Mouse (Mus musculus): ENCODE measurements around the gene Cabin1. TPM values are rescaled to one million over a fixed set of nuclear protein-coding genes. Genes with fewer than 3 reads are reported as not detected.

The Cabin1 gene
- polyA plus RNA-seq, 1 experiment from 2014 or later: 14.3 TPM

DNA sequence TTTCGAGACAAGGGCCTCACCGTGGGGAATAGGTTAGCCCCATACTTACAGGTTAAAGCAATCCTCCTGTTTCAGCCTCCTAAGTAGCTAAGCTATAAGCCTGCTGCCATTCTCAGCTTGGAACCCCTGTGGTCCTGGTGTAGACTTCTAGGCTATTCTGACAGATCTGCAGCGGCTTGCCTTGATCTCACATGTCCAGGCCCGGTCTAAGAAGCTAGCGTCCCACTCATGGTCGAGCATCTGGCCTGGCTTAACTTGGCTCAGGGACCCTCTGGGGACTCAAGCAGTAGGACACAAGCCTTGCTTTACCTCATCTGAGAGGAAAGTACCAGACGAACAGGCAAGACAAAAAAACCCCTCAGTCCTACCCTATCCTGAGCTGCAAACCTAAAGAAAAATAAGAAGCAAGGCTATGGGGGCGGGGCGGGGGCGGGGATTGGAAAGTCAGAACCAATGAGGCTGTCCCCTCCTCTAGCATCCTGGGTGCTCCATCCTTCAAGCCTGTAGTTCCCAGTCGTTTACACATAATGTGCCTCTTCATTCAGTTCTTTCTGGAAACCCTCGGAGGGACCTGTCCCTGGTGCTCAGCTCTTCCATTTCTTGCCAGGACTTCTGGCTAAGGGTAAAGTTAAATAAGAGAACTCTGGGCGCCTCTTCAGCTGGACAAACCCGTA lies 129.0 kb downstream of the Cabin1 start:
- no peak overlapping the region for H3K4me2 ChIP-seq
- WGBS (ENCODE audit: insufficient replicate concordance): 60% methylated on average over 14 of the region's 14 CpGs
- H3K4me1 ChIP-seq (replicated peaks): peaks cover 7% of the 10 kb centered on the region
- peaks cover 4% of the 10 kb centered on the region; the same call in 1 of the 2 replicates for H3K27me3 ChIP-seq
- H3K36me3 ChIP-seq (replicated peaks): no peaks in the 10 kb centered on the region
- H3K9me3 ChIP-seq (replicated peaks): no peaks in the 10 kb centered on the region
- H3K9ac ChIP-seq: no peak overlapping the region
- no peak overlapping the region for H3K4me3 ChIP-seq (replicated peaks)
- H3K27ac ChIP-seq (replicated peaks): no peak overlapping the region
- no peak for ATAC-seq (ENCODE audit: insufficient read depth)

DNA sequence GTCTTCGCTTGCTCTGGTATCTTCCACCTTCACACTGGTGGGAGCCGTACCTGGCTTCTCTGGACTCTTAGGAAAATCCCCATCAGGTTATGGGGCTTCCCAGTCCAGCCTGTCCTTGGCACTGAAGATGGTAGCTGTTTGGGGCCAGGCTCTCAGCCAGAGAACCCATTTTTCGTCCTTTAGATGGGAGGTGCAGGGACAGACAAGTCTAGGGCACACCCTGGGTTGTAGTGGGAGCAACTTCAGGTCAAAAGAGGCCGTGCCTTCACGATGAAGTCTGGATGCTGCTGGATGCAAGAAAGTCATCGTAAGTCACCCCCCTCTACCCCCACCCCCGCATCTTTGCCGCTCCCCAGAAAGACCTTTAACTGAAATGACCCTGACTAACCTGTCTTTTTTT lies 129.5 kb downstream of the Cabin1 start:
- no peak for ATAC-seq (ENCODE audit: insufficient read depth)
- Histone ChIP-seq H3K9me3 (replicated peaks) (no peaks in the 10 kb centered on the region), H3K4me3 (replicated peaks) (no peak overlapping the region), H3K9ac (no peak overlapping the region), H3K27me3 (peaks cover 4% of the 10 kb centered on the region; the same call in 1 of the 2 replicates), H3K4me1 (replicated peaks) (peaks cover 7% of the 10 kb centered on the region), H3K4me2 (no peak overlapping the region), H3K36me3 (replicated peaks) (no peaks in the 10 kb centered on the region), H3K27ac (replicated peaks) (no peak overlapping the region)
- 78% methylated on average over 8 of the region's 8 CpGs for WGBS (ENCODE audit: insufficient replicate concordance)

GRCm38 (mm10) chr10:75633576-75634139 lies 130.5 kb downstream of the Cabin1 start:
- Histone ChIP-seq H3K9me3 (replicated peaks) (no peaks in the 10 kb centered on the region), H3K4me1 (replicated peaks) (peaks cover 7% of the 10 kb centered on the region), H3K36me3 (replicated peaks) (no peaks in the 10 kb centered on the region), H3K4me3 (replicated peaks) (no peak overlapping the region), H3K27ac (replicated peaks) (no peak overlapping the region), H3K9ac (no peak overlapping the region), H3K4me2 (no peak overlapping the region), H3K27me3 (peaks cover 4% of the 10 kb centered on the region; the same call in 1 of the 2 replicates)
- ATAC-seq (ENCODE audit: insufficient read depth): no peak
- 63% methylated on average over 14 of the region's 14 CpGs for WGBS (ENCODE audit: insufficient replicate concordance)

DNA sequence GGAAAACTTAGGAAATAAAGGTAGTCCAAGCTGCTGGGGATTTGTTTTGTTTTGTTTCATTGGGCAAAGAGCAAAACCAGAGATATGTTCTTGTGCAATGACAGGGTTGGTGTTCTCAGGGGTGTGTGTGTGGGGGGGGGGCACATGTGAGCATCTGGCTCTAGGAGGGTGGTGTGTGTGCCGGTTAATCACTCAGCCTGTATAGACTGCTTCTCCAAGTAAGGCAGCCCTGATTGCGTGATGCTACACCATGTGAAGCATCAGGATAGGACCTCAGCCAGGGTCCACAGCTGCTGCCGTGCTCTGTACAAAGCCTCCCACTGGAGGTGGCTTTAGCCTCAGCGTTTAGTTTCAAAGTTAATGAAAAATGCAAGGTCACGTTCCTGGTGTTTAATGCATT lies 131.1 kb downstream of the Cabin1 start:
- H3K9ac ChIP-seq: no peak overlapping the region
- H3K4me3 ChIP-seq (replicated peaks): no peak overlapping the region
- peaks cover 4% of the 10 kb centered on the region; the same call in 1 of the 2 replicates for H3K27me3 ChIP-seq
- H3K9me3 ChIP-seq (replicated peaks): no peaks in the 10 kb centered on the region
- 73% methylated on average over 5 of the region's 5 CpGs for WGBS (ENCODE audit: insufficient replicate concordance)
- no peak overlapping the region for H3K4me2 ChIP-seq
- H3K27ac ChIP-seq (replicated peaks): no peak overlapping the region
- peaks cover 8% of the 10 kb centered on the region for H3K4me1 ChIP-seq (replicated peaks)
- no peak for ATAC-seq (ENCODE audit: insufficient read depth)
- no peaks in the 10 kb centered on the region for H3K36me3 ChIP-seq (replicated peaks)

DNA sequence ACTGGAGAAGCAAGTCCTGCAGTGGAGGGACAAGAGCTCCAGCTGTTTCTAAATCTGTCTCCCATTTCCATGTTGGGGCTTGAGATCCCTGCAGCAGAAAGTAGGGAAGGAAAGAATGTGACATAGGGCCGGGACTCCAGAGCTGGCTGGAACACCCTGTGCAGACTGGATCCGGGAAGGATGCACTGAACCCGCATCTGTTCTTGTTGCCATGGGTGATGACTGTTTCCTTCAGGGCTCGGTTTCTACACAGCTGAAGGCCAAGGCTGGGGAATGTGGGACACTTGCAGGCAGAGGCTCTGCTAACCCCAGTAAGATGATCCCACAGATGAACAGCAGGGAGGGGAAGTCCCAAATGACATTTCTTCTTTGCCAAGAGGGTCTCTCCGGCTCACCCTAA lies 131.5 kb downstream of the Cabin1 start:
- H3K4me3 ChIP-seq (replicated peaks): no peak overlapping the region
- no peaks in the 10 kb centered on the region for H3K36me3 ChIP-seq (replicated peaks)
- H3K4me2 ChIP-seq: no peak overlapping the region
- 56% methylated on average over 5 of the region's 5 CpGs for WGBS (ENCODE audit: insufficient replicate concordance)
- peaks cover 10% of the 10 kb centered on the region for H3K4me1 ChIP-seq (replicated peaks)
- H3K27me3 ChIP-seq: peaks cover 4% of the 10 kb centered on the region; the same call in 1 of the 2 replicates
- H3K27ac ChIP-seq (replicated peaks): no peak overlapping the region
- H3K9ac ChIP-seq: no peak overlapping the region
- no peaks in the 10 kb centered on the region for H3K9me3 ChIP-seq (replicated peaks)
- no peak for ATAC-seq (ENCODE audit: insufficient read depth)

DNA sequence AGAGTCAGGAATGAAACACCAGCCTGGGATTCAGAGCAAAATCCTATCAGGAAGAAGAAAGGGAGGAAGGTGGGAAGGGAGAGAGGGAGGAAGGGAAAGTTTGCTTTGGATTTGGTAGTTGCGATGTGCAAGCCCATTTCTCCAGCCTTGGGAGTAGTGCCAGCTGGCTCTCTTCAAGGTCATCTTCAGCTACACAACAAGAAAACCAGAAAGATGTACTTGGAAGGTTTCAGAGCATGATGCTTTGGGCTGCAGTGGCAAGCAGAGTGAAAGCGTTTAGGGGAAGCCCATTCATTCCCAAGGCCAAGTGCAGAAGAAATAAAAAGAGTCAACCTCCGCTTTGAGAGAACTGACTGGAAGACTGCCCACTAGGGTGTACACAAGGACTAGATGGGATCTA lies 136.7 kb downstream of the Cabin1 start:
- WGBS (ENCODE audit: insufficient replicate concordance): 76% methylated on average over 3 of the region's 3 CpGs
- H3K27me3 ChIP-seq: peaks cover 1% of the 10 kb centered on the region; the same call in 1 of the 2 replicates
- no peak overlapping the region for H3K27ac ChIP-seq (replicated peaks)
- H3K36me3 ChIP-seq (replicated peaks): no peaks in the 10 kb centered on the region
- H3K4me2 ChIP-seq: no peak overlapping the region
- 0 out of 2 replicates have a peak, but pooled peaks cover 3% of the 10 kb centered on the region for H3K4me1 ChIP-seq (replicated peaks)
- no peak overlapping the region for H3K4me3 ChIP-seq (replicated peaks)
- no peak for ATAC-seq (ENCODE audit: insufficient read depth)
- no peak overlapping the region for H3K9ac ChIP-seq
- H3K9me3 ChIP-seq (replicated peaks): no peaks in the 10 kb centered on the region

DNA sequence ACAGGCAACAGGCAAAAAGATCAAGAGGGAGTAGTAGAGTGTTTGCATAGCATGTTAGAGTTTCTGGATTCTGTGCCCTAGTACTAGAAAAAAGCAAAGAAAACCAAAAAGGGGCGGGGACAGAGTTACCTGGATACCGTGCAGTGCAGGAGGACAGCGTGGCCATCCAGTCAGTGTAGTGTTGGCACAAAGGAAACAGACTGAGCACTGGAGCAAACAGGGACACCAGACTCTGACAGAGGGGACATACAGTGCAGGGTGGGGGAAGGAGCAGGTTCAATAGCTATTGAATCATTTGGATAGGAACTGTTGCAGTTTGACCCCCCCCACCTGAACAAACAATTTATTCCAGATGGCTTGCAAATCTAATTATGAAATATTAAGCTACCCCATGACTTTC lies 137.2 kb downstream of the Cabin1 start:
- H3K4me3 ChIP-seq (replicated peaks): no peak overlapping the region
- no peak overlapping the region for H3K4me2 ChIP-seq
- H3K4me1 ChIP-seq (replicated peaks): 0 out of 2 replicates have a peak, but pooled peaks cover 3% of the 10 kb centered on the region
- no peaks in the 10 kb centered on the region for H3K9me3 ChIP-seq (replicated peaks)
- H3K9ac ChIP-seq: no peak overlapping the region
- no peaks in the 10 kb centered on the region for H3K36me3 ChIP-seq (replicated peaks)
- no peak overlapping the region for H3K27ac ChIP-seq (replicated peaks)
- no peaks in the 10 kb centered on the region for H3K27me3 ChIP-seq
- no peak for ATAC-seq (ENCODE audit: insufficient read depth)
- WGBS (ENCODE audit: insufficient replicate concordance): 42% methylated on average over 3 of the region's 3 CpGs

- H3K4me2 ChIP-seq: no peak overlapping the region
- ATAC-seq (ENCODE audit: insufficient read depth): no peak
- H3K27me3 ChIP-seq: no peaks in the 10 kb centered on the region
- no peaks in the 10 kb centered on the region for H3K9me3 ChIP-seq (replicated peaks)
- H3K4me1 ChIP-seq (replicated peaks): 0 out of 2 replicates have a peak, but pooled peaks cover 3% of the 10 kb centered on the region
- no peak overlapping the region for H3K4me3 ChIP-seq (replicated peaks)
- H3K36me3 ChIP-seq (replicated peaks): no peaks in the 10 kb centered on the region
- WGBS (ENCODE audit: insufficient replicate concordance): 44% methylated on average over 6 of the region's 6 CpGs
- no peak overlapping the region for H3K27ac ChIP-seq (replicated peaks)
- H3K9ac ChIP-seq: no peak overlapping the region
Measured at GRCm38 (mm10) chr10:75625920-75626319, 138.2 kb downstream of the Cabin1 start.

GRCm38 (mm10) chr10:75620818-75621217 lies 143.3 kb downstream of the Cabin1 start:
- Histone ChIP-seq H3K4me2 (no peak overlapping the region), H3K27me3 (no peaks in the 10 kb centered on the region)
- no peak for ATAC-seq (ENCODE audit: insufficient read depth)

DNA sequence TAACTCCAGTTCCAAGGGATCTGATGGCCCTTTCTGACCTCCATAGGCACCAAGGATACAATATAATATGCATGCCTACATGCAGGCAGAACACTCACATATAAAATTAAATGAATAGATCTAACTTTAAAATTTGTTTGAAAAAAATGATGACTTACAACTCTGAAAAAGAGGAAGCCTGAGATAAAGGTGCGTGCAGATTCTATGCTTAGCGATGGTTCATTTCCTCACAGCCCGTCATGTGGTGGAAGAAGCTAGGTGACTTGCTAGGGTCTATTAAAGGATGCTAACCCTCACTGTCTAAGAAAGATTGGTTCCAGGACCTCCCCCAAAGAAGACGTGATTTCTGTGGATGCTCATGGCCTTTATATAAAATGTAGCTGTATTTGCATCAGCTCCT lies 148.1 kb downstream of the Cabin1 start:
- 48% methylated on average over 4 of the region's 4 CpGs for WGBS (ENCODE audit: insufficient replicate concordance)
- H3K4me1 ChIP-seq (replicated peaks): no peaks in the 10 kb centered on the region
- H3K4me3 ChIP-seq (replicated peaks): no peak overlapping the region
- H3K36me3 ChIP-seq (replicated peaks): no peaks in the 10 kb centered on the region
- no peaks in the 10 kb centered on the region for H3K9me3 ChIP-seq (replicated peaks)
- H3K27me3 ChIP-seq: no peaks in the 10 kb centered on the region
- ATAC-seq (ENCODE audit: insufficient read depth): no peak
- H3K27ac ChIP-seq (replicated peaks): no peak overlapping the region
- no peak overlapping the region for H3K9ac ChIP-seq
- H3K4me2 ChIP-seq: no peak overlapping the region

More at GRCm38 (mm10) chr10:75620818-75621217, 143.3 kb downstream of the Cabin1 start:
- no peaks in the 10 kb centered on the region for H3K9me3 ChIP-seq (replicated peaks)
- 36% methylated on average over 3 of the region's 3 CpGs for WGBS (ENCODE audit: insufficient replicate concordance)
- no peak overlapping the region for H3K27ac ChIP-seq (replicated peaks)
- no peak overlapping the region for H3K9ac ChIP-seq
- H3K4me3 ChIP-seq (replicated peaks): no peak overlapping the region
- no peaks in the 10 kb centered on the region for H3K36me3 ChIP-seq (replicated peaks)
- no peaks in the 10 kb centered on the region for H3K4me1 ChIP-seq (replicated peaks)

GRCm38 (mm10) chr10:75610486-75610885 lies 153.7 kb downstream of the Cabin1 start:
- H3K27ac ChIP-seq (replicated peaks): no peak overlapping the region
- H3K9ac ChIP-seq: no peak overlapping the region
- 49% methylated on average over 7 of the region's 7 CpGs for WGBS (ENCODE audit: insufficient replicate concordance)
- no peak for ATAC-seq (ENCODE audit: insufficient read depth)
- H3K9me3 ChIP-seq (replicated peaks): no peaks in the 10 kb centered on the region
- H3K4me3 ChIP-seq (replicated peaks): no peak overlapping the region
- no peaks in the 10 kb centered on the region for H3K36me3 ChIP-seq (replicated peaks)
- H3K27me3 ChIP-seq: no peaks in the 10 kb centered on the region
- no peaks in the 10 kb centered on the region for H3K4me1 ChIP-seq (replicated peaks)
- no peak overlapping the region for H3K4me2 ChIP-seq

Data from liver, embryonic 15.5 days (tissue).